Mouse (Mus musculus) cerebellum, adult 11 months (tissue): ENCODE measurements around the gene Slc39a10.

Source experiments
- DNase-seq: peaks from one replicate; pipeline ENCODE4 v3.0.0; 2022

The Slc39a10 gene

DNA sequence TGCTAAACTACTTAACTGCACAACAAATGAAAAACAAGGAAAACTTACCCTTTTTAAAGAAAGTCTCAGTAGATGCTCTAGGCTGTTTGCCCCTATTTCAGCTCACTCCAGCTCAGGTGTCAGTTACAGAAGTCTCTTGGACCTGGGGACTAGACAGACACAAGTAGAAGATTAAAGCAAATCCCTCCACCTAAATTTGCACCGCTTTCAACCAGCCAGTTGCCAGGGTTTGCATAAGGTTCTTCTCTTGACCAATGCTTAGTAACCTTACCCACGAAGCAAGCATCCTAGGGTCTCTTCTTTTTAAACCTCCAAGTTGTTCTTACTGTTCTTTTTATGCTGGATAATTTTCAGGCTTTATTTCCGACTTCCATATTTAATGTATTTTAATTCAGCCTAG lies at the start of gene Slc39a10:
Gene Slc39a10 (minus strand): TSS at position 101 of the 400 bp plus-strand sequence.
- DNase-seq = no peak

DNA sequence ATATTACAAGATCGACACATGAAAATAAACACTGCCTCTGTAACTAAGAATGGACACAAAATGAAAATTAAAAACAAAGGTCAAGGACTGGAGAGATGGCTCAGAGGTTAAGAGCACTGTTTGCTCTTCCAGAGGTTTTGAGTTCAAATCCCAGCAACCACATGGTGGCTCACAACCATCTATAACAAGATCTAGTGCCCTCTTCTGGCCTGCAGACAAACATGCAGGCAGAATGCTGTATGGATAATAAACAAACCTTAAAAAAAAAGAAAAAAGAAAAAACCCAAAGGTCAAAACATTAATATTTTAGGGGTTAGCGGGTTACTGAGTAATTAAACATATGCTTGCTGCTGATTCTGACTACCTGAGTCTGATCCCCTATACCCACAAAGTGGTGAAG lies 46.6 kb upstream of the Slc39a10 start:
- DNase-seq = no peak

DNA sequence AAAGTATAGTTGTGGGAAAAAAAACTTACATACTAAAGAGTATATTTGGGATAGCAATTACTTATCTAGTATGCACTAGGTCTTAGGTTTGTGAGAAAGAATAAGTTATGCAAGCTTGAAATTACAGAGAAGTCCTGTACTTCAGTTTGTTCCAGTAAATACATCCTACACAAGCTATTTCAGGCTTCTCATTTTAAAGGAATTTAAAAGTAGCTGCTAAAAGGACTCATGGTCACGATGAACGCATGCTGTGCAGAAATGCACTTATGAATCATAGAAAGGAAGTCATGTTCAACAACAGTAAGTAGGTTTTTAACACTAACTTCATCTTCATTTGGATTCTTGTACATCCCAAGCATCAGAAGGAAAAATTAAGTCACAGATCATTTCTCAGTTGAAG lies 45.0 kb upstream of the Slc39a10 start:
- DNase-seq = no peak

DNA sequence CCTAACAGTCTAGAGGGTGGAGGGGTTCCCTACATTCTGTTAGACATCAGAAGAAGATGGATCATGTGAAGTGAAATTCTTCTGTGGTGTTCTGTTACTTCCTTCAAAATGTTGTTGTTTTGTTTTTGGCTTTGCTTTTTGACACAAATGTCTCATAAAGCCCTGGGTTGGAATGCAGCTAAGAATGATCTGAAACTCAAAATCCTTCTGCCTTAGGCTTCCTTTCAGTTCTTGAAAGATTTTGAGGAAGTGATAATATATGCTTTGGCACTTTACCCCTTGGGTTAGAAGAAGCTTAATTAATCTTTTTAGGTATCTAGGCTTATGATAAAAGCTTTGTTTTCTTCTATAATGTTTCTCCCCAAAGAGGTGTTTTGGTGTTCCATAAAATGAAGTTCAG lies 34.5 kb upstream of the Slc39a10 start:
- no peak for DNase-seq

DNA sequence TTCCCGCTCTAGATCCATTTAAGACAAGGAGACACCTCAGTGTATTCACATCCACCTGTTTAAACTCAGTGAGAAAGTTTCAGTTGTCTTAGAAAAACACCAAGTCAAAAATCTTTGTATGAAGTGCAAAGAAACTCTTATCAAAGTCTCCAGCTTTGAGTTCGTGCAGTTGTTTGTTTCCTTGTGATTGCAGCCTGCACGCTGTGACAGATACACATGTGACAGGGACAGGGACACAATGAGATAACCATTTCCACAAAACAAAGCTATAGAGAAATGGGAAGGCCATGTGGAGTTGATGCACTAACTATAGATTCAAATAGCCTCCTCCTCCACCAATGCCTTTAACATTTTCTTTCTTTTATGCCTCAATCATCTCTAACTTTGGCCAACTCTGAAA lies 33.6 kb upstream of the Slc39a10 start:
- no peak for DNase-seq

DNA sequence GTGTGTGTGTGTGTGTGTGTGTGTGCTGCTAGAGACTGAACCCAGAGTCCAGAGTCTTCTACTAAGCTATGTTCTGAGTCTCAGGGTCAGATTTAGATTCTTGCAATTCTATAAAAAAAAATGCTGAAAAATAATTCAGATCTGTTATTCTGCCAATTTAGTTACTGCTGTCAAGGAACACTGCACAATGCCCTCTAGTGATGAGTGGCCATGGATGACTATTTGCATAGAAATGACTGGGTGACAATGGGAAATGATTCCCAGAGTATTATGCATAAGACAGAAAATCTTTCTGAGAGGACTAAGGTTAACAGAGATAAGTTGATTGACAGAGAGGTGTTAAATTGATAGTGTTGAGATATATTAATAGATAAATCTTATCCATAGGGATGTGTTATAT lies 32.3 kb upstream of the Slc39a10 start:
- no peak for DNase-seq

DNA sequence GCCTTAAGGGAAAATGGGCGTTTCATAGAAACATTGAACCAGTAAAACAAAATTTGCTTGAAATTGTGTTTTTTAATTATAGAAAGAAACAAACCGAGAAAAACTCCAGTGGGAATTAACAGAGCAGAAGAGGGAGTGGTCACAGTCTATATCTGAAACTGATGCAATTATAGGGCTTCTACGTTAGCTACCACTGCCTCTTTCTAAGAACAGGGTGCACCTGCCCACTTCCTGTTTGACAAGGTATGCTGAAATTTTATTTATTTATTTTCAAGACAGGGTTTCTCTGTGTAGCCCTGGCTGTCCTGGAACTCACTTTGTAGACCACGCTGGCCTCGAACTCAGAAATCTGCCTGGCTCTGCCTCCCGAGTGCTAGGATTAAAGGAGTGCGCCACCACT lies 30.3 kb upstream of the Slc39a10 start:
- DNase-seq = no peak

DNA sequence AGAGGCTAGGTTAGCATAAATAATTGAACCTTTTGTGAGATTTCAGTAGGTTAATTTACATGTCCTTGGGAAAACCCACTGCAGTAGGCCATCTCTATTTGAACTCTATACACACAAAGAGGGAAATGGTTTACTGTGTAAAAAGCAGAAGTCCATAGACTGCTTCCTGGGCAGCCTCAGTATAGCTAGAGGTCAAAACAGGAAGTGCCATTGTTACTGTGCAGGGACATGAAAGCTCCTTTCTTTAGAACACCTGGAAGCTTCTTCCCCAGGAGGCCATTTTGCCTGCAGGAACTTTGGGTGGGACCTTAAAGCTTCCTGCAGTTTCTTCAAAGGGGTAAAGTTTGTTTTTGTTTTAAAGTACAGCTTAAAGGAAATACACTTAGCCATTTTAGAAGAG lies 29.0 kb upstream of the Slc39a10 start:
- no peak for DNase-seq

DNA sequence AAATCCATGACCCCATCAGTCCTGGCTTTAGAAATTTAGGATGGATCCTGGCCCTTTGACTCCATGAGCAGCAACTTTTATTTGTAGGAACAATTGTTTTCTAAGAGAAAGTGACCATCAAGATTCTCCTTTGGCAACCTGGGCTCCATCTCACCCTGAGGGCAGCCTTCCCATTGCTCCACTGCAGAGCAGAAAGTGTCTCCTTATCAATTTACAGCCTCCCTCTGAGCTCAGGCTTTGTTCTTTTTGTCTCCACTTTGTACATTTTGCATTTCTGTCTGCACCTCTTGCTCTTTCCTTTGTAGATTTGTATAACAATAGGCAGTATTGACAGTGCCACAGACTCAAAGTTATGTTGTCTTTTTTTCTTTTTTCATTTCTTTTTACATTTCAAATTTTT lies 23.6 kb upstream of the Slc39a10 start:
- no peak for DNase-seq

DNA sequence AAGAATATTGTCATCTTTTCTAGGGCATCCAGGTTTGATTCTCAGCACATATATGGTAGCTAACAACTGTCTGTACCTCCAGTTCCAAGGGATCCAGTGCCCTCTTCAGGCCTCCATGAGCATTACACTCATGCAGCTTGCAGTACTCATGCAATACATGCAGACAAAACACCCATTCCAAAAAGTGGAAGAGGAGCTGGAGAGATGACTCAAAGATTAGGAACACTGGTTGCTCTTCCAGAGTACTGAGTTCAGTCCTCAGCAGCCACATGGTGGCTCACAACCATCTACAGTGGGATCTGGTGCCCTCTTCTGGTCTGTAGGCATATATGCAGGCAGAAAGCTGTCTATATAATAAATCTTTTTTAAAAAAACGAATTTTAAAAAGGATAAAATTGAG lies 21.7 kb upstream of the Slc39a10 start:
- DNase-seq = no peak

DNA sequence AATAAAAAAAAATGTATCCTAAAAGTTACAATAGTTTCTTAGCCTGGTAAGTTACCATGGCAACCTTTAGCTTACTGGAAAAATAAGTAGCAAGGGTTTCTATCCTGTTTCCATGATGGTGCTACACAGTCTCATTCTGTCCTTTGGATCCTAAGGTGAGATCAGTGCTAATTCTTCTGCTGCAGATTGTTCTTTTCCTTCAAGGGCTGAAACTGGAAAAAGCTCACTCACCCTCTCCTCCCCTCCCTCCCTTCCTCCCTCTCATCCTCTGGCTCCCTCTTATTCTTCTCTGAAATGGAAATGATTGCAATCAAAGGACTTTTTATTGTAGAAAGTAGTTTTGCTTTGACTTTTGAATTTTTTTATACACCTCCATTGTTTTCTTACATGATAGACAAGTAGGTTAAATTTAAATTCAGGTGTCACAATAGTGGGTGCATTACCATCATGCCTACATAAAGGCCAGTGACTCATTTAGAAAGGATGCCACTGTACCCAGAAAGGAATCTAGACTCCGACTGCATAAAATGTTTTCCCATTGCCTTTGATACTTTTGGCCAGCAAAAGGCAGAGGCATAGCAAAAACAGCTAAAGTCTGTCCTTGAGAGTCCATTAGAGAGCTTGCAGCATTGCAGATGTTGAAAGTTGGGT lies 20.0 kb upstream of the Slc39a10 start:
- DNase-seq = no peak

DNA sequence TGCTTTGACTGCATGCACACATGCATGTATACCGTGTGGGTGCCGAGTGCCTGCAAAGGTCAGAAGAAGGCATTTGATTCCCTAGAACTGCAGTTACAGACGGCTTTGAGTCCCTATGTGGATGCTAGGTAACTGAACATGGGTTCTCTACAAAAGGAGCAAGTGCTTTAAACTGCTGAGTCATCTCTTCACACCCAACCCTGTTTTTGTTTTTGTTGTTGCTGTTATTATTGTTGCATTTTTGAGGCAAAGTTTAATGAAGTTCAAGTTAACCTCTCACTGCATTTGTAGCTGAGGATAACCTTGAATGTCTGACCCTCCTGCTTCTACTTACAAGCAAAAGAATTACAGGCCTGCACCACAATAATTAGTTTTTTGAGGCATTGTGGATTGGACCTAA lies 17.5 kb upstream of the Slc39a10 start:
- no peak for DNase-seq

DNA sequence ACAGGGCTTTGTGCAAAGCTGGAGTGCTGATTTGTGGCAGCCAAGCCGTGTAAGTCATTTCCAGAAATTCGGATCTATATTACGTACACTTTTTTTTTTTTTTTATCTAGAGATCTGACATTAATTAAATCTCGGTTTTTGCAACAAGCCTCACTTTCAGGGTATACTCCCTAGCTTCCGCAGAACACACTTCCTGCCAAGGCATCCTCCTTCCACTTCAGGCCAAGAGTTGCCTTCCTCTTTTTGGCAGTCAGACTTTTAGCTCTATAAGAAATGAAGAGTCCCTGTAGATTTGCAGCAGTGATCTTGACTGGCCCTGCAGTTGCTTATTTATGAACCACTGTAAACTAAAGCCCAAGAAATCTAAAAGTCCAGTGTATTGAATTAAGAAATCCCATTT lies 13.1 kb upstream of the Slc39a10 start:
- no peak for DNase-seq

DNA sequence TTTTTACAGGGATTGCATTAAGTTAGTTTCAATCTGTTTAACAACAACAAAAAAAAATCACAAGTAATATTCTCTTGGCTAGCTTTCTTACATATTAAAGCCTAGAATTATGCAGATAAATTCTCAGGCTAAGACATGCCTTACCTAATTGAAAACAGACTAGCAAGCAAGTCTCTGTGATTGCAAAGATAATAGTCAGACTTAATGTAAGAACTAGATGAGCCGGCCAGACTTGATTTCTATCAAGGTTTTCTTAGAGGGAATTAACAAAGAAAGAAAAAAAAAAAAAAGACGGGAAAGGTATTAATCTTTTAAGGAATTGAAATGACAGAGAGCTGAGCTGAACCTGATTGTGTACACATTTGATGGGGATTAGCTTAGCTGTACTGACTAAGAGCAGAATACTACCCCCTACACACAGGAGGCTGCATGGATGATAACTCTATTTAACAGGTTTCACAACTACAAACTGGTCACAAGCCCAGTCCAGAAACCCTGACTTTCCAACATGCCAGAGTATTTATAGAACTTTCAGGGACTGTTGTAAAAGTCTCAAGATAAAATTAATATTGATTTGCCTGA lies 9.5 kb upstream of the Slc39a10 start:
- no peak for DNase-seq

DNA sequence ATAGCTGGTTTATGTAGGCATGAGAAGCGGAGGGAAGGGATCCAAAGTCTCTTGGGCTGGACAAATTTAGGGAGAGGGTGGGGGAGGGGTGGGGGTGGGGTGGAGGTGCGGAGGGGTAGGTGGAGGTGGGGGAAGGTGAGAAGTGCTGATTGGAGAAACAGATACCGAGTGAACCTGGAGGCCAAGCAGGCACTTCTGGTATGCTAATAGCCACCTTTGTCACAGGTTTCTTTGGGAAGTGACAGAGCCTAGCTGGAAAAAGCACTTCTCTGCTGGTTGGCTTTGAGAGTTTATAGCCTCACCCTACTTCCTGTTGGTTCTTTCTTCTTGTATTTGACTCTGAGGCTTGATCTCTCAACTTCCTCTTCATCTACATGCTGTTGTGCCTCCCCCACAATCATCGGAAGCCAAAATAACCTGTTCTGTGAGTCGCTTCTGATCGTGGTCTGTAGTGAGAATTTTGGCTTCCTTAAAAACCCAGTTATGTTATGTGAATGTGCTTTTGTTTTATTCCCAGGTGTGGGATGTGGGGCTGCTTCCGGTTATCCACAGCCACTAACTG lies 1.7 kb upstream of the Slc39a10 start:
- DNase-seq = no peak

DNA sequence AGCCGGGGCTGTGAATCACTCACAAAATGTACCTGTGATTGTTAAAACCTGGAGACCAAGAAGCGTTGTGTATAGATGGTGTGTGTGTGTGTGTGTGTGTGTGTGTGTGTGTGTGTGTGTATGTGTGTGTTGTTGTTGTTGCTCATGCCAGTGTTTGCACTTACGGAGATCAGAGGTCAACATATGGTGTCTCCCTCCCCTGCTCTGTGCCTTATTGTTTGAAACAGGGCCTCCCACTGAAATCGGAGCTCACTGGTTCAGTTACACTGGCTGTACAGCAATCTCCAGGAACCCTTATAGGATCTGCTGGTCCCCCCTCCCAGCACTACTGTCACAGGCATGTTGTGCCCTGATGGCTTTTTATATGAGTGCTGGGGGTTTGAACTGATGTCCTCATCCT lies 3.9 kb downstream of the Slc39a10 start:
- no peak for DNase-seq

DNA sequence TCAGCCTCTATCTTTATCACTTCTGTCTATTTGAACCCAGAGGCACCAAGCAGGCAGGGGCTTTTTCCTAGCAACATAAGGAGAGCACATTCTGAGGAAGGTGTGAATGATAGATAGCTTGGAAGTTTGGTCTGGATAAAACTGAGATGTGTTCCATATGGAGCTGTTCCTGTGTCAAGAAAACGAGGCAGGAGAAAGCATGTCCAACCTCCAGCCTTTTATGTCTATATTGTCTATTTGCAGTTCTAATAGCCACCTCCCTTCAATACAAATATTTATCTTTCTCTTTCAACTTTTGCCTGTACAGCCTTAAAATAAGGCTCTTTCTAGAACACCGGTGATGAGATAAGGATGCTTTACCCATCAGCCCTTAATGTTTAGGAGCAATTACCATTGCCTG lies 4.3 kb downstream of the Slc39a10 start:
- DNase-seq = no peak

DNA sequence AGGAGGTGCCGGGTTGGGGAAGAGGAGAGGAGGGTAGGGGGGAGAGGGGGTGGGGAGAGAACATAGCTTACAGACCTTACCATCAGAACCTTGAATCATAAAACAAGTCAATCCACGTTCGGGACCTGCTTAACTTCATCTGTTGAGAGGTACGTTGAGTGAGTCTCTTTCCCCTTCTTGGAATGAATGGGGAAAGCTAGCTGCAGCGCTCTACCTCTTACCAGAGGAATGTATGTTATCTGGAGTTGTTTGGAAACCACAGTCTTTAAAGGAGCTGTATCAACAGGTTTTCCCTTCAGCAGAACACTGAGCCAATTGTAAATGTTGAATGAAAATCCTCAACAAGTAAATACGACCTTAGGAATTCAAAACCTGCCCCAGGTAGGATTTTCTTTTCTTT lies 4.7 kb downstream of the Slc39a10 start:
- DNase-seq = no peak

DNA sequence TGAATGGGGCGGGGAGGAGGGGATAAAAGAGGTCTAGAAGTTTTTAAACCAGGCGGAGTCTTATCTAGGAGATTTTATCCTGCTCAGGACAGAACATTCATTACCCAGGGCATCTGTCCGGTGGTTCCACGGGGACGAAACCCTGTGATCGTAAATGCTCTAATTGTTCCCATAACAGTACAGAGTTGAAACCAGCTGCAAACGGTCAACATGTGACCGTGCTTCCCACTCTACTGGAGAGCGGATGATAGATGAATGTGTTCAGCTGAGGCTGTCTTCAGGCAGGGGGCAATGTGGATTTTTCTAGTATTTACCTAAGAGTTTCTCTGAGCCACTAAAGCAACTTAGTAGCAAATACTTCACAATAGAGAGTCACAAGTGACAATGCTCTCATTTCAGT lies 6.6 kb downstream of the Slc39a10 start:
- no peak for DNase-seq

DNA sequence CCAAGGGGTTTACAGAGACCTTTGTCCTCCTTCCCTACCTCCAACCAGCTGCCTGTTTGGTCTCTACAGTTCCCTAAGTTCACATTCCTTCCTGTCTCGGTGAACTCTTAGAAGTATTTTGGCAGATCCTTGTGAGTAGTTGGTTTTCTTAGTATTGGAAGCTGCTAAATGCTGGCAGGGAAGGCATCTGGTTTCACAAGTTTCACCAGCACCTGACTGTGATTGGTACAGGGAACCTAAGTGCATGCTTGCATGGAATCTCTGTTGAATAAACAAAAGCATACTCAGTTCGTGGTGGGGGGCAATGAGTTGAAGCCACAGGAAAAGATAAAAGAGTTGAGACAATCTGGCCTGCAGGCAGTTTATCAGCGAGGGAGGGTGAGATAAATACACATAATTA lies 7.4 kb downstream of the Slc39a10 start:
- DNase-seq = no peak

DNA sequence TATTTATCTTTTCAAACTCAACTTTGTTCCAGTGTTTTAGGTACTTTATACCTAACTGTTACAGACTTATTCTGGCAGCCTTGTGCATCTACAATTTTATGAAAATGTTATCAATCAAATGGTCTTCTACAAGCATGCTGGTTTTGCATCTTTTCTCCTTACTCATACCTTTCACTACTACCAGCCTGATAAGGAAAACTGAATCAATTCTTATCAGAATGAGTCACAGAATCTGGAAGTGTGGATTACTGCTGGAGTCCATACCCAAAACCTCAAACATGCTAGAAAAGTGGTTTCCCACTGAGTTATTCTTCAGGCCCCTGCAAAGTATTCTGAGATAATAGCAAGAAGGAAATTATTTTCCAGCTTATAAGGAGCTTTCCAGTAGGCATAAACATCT lies 12.7 kb downstream of the Slc39a10 start:
- DNase-seq = no peak

DNA sequence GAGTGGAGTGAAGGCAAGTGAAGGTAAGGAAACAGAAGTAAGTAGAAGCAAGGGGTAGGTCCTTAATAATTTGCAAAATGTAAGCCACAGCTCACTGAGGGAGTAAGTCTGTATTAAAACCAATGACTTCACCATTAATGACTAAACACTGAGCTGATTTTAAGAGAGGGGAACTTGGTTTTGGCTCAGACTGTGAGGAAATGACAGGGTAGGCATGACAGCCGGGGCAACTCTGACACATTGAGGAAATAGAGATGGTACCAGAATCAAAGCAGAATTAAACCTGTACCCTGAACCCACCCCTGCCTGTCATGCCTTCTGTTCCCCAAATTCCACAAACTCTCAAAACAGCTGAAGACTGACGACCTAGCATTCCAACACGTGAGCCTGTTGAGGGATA lies 18.9 kb downstream of the Slc39a10 start:
- no peak for DNase-seq

DNA sequence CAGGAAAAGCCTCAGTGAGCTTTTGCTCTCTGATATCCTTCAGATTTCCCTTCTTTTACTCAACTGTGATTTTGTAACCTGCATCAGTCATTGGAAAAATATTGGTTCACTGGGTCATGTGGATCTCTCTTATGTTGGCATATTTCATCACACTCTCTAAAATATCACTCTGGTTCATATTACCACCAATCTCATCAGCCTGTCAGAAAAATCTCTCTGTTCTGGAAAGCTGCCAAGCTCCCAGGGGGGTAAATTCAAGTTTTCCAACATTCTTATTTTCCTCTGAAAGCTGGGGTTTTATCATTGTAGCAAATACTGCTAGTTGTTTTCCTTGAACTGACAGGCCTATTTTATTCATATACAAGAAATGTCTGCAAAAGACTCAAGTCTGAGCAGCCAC lies 22.9 kb downstream of the Slc39a10 start:
- DNase-seq = no peak

DNA sequence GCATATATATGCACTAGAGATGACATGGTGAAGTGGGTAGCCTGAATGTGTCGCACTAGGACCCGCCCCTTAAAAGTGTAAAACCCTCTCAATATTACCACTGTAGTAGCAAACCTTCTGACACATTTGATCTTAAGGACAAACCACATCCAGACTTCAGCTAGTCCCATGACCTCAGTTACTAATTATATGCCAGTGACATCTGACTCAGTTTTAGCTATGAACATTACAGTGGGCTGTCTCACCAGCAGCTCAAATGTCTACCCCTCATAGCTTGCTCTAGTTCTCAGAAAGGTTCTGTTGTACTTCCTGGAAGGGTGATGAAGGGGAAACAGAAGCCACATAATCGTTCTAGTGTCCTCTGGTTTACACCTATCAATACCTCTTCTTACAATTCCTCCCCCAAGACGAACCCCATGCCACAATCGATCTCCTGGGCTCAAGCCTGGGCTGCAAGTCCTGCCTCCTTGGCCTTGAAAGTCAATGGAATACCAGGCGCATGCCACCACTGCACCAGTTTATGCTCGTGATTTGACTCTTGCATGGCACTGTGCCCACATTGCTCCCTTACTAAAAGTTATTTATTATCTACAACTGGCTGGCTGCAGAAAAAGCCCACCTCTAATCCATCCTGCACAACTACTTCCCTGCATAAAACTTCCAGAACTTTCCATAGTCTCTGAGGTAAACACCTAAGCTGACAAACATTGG lies 28.3 kb downstream of the Slc39a10 start:
- no peak for DNase-seq
